Mouse (Mus musculus): ENCODE measurements around the gene Cenpn. TPM values are rescaled to one million over a fixed set of nuclear protein-coding genes. Genes with fewer than 3 reads are reported as not detected.

The Cenpn gene
- polyA plus RNA-seq, 1 experiment from 2014 or later, result 5.7 TPM

GRCm38 (mm10) chr8:116978631-116979256, 57.2 kb downstream of the Cenpn start, which contains the start of gene 1700030J22Rik:
Gene 1700030J22Rik (minus strand): TSS chr8:116978959.
- Histone ChIP-seq H3K27me3 (replicated peaks; ENCODE audit: control insufficient read depth, insufficient read depth, low read length) (no peaks in the 10 kb centered on the region), H3K9me3 (ENCODE audit: control insufficient read depth) (no peaks in the 10 kb centered on the region), H3K36me3 (ENCODE audit: control insufficient read depth, insufficient read depth) (peaks cover 13% of the 10 kb centered on the region), H3K4me1 (replicated peaks; ENCODE audit: control insufficient read depth, insufficient read depth, low read length) (peaks cover 5% of the 10 kb centered on the region; the same call in 1 of the 2 replicates), H3K4me3 (ENCODE audit: low read depth, low read length) (peak within 1 kb of the TSS; percentile 77), H3K4me2 (replicated peaks; ENCODE audit: low read depth) (peak within 1 kb of the TSS; percentile 83), H3K9ac (ENCODE audit: low read depth, low read length) (peak within 1 kb of the TSS; percentile 46), H3K27ac (ENCODE audit: low read depth, low read length) (no peak within 1 kb of the TSS)
- ATAC-seq, result peak; percentile 99
- WGBS, result under 1% methylated on average over 46 of the region's 46 CpGs
- peak; percentile 62 for TF ChIP-seq CTCF (IDR thresholded peaks at IDR 0.05; ENCODE audit: low read depth)

DNA sequence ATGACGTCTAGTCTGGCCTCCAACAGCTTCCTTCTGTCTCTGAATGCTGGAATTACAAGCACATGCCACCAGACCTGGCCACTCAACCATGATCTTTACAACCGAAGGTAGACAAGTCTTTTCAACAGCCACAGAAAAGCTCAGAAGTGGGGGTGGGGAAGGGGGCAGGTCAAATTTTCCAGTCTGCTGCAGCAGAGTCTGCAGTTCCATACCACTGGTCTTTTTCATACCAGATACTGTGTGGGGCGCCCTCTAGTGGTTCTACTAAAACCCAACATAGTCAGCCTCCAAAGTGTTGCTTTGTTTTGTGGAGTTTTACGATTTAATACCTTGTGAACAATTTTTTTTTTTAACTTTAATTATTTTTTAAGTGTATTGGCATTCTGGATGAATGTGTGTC, 58.6 kb downstream of the Cenpn start:
- peaks cover 23% of the 10 kb centered on the region for H3K36me3 ChIP-seq (ENCODE audit: control insufficient read depth, insufficient read depth)
- TF ChIP-seq CTCF (IDR thresholded peaks at IDR 0.05; ENCODE audit: low read depth), result peak; percentile 80
- no peaks in the 10 kb centered on the region for H3K27me3 ChIP-seq (replicated peaks; ENCODE audit: control insufficient read depth, insufficient read depth, low read length)
- 23% methylated on average over 4 of the region's 4 CpGs for WGBS
- H3K9me3 ChIP-seq (ENCODE audit: control insufficient read depth), result no peaks in the 10 kb centered on the region
- no peak overlapping the region for H3K27ac ChIP-seq (ENCODE audit: low read depth, low read length)
- no peak overlapping the region for H3K4me2 ChIP-seq (replicated peaks; ENCODE audit: low read depth)
- H3K4me1 ChIP-seq (replicated peaks; ENCODE audit: control insufficient read depth, insufficient read depth, low read length), result peaks cover 5% of the 10 kb centered on the region; the same call in 1 of the 2 replicates
- no peak overlapping the region for H3K4me3 ChIP-seq (ENCODE audit: low read depth, low read length)
- no peak overlapping the region for H3K9ac ChIP-seq (ENCODE audit: low read depth, low read length)
- no peak for ATAC-seq

DNA sequence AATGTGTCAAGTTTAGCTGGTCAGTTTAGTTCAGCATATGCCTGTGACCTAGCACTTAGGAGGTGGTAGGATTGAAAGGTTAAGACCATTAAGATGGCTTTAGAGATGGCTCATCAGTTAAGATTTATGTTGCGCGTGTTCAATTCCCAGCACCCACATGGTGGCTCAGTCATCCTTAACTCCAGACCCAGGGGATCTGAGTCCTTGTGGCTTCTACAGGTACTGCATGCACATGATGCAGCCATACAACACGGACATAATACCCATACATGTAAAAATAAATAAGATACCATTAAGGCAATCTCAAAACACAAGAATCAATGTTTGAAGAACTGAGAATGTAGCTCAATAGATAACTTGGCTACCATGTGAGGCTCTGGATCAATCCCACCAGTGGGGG, 68.3 kb downstream of the Cenpn start:
- no peak overlapping the region for H3K4me3 ChIP-seq (ENCODE audit: low read depth, low read length)
- TF ChIP-seq CTCF (IDR thresholded peaks at IDR 0.05; ENCODE audit: low read depth), result peak; percentile 37
- H3K27ac ChIP-seq (ENCODE audit: low read depth, low read length), result no peak overlapping the region
- H3K27me3 ChIP-seq (replicated peaks; ENCODE audit: control insufficient read depth, insufficient read depth, low read length), result no peaks in the 10 kb centered on the region
- no peak for ATAC-seq
- no peak overlapping the region for H3K4me2 ChIP-seq (replicated peaks; ENCODE audit: low read depth)
- H3K4me1 ChIP-seq (replicated peaks; ENCODE audit: control insufficient read depth, insufficient read depth, low read length), result no peaks in the 10 kb centered on the region
- H3K9ac ChIP-seq (ENCODE audit: low read depth, low read length), result no peak overlapping the region
- H3K36me3 ChIP-seq (ENCODE audit: control insufficient read depth, insufficient read depth), result peaks cover 34% of the 10 kb centered on the region
- 99% methylated on average over 3 of the region's 3 CpGs for WGBS
- no peaks in the 10 kb centered on the region for H3K9me3 ChIP-seq (ENCODE audit: control insufficient read depth)

Other genes starting within 250 kb of the Cenpn start
- 2.8 TPM in 2 replicates for gene Cdyl2, start 188.7 kb upstream of the Cenpn start, polyA plus RNA-seq (2015; fragmentation: Nextera tagmentation; extraction: Ambion mirVana)
- 50.7 and 58.0 TPM in 2 replicates for gene Cmc2, start 275 bp upstream of the Cenpn start, polyA plus RNA-seq (2015; fragmentation: Nextera tagmentation; extraction: Ambion mirVana)
- gene Atmin, start 21.7 kb downstream of the Cenpn start, polyA plus RNA-seq (2015; fragmentation: Nextera tagmentation; extraction: Ambion mirVana), result 5.5 and 6.2 TPM in 2 replicates
- 0.34 and 0.46 TPM in 2 replicates for gene 1700030J22Rik, start 57.2 kb downstream of the Cenpn start, polyA plus RNA-seq (2015; fragmentation: Nextera tagmentation; extraction: Ambion mirVana)
- 91.8 and 93.7 TPM in 2 replicates for gene Gcsh, start 71.8 kb downstream of the Cenpn start, polyA plus RNA-seq (2015; fragmentation: Nextera tagmentation; extraction: Ambion mirVana)
- gene Pkd1l2, start 160.7 kb downstream of the Cenpn start, polyA plus RNA-seq (2015; fragmentation: Nextera tagmentation; extraction: Ambion mirVana), result 0.12 and 0.33 TPM in 2 replicates
- gene Bco1, start 174.1 kb downstream of the Cenpn start, polyA plus RNA-seq (2015; fragmentation: Nextera tagmentation; extraction: Ambion mirVana), result 0.52 and 0.55 TPM in 2 replicates
- 1.1 and 1.4 TPM in 2 replicates for gene Gan, start 236.4 kb downstream of the Cenpn start, polyA plus RNA-seq (2015; fragmentation: Nextera tagmentation; extraction: Ambion mirVana)